Mouse (Mus musculus) ZHBTc4 (cell line): Measurements from ENCODE around the gene Agpat1.

Source experiments
- DNase-seq: peaks from one replicate; pipeline ENCODE4 v3.0.0-alpha.2; 2011; ENCODE audit warnings: low read depth, low spot score

Agpat1 gene

DNA sequence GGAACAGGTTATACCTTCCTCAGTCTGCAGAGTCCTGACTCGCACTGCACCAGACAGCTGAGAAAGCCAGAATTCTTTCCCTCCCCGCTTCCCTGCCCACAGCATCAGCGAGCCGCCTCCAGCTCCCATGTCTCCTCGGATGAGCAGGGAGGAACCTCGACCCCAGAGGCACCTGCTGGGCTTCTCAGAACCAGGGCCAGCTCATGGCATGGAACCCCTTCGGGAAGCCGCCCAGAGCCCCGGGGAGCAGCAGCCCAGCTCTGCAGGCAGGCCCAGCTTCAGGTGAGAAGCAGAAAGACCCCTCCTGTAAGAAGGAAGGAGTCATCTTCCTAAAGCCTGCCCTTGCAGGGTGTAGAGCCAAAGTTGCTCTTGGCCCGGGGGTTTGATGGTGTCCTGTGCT is 48.5 kb downstream of the Agpat1 start:
- no peak for DNase-seq

DNA sequence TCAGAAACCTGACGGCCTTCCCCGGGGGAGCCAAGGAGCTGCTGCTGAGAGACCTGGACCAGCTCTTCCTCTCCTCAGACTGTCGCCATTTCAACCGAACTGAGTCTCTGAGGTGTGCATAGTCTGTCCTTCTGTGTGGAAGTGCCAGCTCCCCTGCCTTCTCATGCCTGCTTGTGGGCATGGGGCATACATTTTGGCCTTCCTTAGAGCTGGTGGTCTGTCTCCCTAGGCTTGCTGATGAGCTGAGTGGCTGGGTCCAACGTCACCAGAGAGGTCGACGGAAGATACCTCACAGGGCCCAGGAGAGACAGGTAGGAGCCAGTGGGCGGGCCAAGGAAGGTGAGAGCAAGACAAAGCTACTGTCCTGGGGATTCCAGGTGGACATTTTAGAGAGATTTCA is 48.9 kb downstream of the Agpat1 start:
- DNase-seq = no peak

DNA sequence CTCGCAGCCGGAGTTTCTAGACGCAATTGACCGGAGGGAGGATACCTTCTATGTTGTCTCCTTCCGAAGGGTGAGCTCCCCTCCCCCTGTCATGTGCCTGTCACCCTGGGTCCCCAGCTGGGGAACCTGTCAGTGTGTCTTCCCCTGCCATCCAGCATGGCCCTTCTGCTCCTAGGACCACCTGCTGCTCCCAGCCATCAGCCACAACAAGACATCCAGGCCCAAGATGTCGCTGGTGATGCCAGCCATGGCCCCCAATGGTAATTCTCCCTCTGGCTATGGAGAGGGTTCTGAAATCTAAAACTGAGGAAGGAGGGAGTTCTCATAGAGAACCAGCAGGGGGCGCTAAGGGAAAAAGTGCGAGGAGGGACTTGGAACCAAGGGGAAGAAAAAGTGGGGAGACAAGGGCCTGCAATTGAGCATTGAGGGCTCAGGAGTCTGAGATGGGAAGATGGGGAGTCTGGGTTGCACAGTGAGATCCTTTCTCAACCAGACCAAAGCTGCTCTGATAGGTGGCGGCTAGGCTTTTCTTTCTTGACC is 49.8 kb downstream of the Agpat1 start:
- peak; percentile 72 for DNase-seq

DNA sequence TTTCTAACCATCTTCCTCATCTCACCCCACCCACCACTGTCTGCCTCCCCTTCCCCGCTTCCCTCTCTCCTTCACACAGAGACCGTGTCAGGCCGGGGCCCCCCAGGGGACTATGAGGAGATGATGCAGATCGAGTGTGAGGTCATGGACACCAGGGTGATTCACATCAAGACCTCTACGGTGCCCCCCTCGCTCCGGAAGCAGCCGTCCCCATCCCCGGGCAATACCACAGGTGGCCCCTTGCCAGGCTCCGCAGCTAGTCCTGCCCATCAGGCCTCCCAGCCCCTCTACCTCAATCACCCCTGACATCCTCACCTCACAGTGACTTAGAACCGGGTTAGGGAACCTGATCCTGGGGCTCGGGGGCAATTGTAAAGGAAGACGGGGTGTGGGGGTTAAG is 50.3 kb downstream of the Agpat1 start:
- DNase-seq = no peak

DNA sequence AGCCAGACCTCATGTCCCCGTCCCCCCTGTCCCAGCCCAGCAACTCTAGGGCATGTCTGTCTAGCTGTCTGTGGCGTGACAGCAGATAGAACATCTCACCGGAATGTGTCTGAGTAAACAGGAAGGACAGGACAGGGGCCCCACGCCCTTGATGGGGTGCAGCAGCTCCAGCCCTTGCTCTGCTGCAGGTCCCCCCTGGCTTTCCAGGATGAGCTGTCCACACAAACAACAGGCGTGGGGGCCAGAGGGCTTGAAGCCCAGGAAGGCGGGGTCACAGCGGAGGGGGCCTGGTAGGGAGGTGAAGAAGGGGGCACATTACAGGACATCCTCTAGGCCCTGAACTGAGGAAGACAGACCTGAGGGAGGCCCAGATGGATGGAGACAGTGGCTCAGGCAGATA is 51.1 kb downstream of the Agpat1 start:
- no peak for DNase-seq

DNA sequence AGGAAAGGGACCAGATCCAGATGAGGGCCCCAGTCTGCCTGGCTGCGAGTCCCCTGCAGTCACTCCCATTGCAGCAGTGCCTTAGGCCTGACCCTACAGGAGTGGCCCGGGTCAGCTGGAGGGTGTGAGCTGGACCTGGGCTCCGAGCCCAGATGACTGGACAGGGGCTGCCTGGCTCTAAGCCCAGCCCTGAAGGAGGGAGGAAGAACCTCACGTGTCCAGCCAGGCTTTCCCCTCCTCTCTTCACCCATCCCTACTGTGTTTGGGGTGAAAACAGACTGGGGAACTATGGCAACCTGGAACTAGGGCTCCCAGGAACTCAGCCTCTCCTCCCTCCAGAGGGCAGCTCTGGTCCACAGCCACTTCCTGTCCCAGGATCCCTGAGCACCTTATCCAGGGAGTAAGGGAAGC is 51.5 kb downstream of the Agpat1 start:
- DNase-seq = no peak

DNA sequence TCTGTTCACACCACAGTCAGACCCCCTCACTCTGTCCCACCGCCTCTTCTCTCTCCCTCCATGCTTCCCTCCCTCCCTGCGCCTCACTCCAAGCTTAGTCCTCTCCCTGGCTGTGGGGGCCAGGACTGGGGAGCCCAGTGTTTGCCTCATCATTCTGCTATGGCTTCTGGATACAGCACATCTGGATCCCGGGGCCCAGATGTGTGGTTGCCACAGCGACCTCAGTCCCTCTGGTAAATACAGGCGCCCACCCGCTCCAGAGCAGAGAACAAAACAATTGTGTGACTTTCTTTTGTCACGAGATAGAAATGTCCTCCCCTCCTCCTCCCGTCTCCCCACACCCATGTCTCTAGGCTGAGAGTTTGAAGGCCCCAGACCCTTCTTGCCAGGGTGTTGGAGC is 52.6 kb downstream of the Agpat1 start:
- no peak for DNase-seq

DNA sequence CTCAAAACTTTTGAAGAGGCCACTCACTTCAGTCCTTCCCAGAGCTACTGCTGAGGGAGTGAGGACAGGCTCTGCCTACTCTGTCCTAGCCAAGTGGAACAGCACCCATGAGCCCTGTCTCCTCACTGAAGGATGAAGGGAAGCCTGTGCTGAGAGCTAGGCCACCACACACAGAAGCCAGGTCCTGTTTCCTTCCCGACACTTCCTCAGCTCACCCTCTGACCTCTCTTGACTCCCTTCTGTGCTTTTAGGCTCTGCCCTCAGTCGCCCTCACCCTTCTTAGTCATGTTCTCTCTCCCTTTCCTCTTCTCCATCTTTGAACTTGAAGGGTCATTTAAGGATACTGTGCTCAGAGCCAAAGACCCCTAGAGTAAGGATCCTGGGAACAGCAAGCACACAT is 53.2 kb downstream of the Agpat1 start:
- DNase-seq = no peak

DNA sequence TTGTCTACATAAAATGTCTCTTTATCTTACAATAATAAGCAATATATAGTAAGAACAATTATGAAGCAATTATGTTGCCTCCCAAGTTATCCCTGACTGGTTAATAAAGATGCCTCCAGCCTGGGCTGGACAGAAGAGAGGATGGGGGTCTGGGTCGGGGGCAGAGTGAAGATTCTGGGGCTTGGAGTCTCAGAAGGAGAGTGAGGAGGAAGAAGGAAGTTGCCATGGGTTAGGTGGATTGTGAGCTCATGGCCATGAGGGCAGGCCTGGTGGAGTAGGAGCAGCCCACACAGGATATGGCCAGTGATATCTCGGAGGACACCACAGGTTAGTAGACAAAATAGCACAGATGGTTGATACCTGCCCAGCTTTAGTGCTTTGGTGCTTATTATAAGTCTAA is 54.1 kb downstream of the Agpat1 start:
- no peak for DNase-seq

DNA sequence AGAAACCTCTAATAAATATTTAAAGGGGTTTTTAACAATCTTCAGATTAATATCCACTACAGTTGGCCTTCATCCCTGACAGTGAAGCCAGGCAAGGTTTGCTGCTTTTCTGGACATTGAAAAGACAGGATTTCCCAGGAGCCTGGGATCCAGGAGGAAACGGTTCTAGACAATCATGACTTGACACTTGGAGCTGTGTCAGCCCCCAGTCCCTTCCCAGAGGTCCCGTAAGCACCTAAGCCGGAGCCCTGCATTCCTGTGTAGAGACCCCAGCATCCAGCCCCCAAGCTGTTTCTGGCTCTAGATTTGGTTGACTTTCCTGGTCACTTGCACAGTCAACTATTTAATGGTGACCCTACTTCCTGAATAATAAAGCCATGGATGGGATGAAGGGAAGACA is 54.5 kb downstream of the Agpat1 start:
- no peak for DNase-seq

DNA sequence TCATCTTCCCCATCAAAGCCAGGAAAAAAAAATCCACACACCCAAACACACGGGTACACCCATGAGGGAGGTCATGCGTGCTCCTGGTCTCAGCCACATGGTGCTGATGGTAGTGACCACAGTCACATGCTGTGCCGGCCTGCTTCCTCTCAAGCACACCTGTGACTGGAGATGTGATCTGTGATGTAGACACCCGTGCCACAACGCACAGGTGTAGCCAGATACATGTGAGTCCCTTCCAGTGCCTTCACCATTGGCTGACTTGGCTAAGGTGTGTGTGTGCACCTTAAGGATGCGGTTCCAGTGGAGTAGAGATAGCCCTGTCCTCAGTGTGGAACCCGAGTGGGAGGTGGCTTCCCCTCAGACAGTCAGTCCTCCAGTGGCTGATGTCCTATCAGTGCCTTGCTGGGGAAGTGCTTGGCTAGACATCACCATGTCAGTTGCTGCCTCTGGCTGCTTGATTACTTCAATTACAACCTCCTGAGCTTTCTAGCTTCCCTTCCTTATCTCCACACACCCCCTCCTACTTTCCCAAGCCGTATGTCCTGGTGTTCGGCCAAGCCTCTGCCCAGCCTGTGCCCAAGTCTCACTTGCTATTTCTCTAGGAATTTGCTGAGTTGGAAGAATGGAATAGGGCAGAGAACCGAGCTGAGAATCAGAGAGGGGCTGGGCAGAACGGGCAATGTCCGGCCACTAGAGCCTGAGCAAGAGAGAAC is 55.3 kb downstream of the Agpat1 start:
- no peak for DNase-seq

DNA sequence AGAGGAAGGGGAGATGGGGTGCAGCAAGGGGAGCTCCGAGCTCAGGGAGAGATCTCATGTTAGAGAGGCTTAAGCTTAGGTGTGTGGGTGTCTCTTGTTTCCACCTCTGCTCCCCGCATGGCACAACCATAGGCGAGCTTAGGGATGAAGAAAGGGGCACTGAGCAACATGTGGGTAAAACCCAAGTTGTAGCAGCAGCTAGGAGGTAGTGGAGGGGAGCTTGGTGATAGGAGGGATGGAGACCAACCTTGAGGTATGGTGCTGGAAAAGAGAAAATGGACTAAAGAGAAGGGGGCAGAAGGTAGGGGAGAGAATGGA is 55.8 kb downstream of the Agpat1 start:
- DNase-seq = no peak

DNA sequence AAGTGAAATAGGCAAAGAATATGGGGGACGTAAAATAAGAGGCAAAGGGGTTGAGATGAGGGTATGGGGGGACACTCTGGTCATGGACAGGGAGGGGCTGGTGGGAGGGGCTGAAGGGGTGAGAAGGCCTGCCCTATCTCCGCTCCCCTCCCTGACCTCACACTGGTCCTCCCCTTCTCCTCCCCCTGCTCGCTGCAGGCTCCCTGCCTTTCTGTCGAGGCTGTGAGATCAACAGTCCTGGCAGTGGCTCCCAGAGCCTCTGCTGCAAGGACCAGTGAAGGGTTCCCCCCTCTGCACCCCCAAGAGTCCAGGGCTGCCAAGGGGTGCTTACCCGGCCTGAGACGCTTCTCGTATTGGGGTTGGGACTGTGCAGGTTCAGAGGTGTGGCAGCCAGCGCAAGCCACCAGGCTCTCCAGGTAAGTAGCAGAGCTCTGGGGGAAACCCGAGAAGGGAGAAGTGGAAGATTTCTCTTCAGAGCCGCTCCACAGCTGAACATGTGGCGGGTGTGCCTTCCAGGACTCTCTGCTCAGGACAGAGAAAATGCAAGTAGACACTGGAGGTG is 56.3 kb downstream of the Agpat1 start:
- DNase-seq = no peak

DNA sequence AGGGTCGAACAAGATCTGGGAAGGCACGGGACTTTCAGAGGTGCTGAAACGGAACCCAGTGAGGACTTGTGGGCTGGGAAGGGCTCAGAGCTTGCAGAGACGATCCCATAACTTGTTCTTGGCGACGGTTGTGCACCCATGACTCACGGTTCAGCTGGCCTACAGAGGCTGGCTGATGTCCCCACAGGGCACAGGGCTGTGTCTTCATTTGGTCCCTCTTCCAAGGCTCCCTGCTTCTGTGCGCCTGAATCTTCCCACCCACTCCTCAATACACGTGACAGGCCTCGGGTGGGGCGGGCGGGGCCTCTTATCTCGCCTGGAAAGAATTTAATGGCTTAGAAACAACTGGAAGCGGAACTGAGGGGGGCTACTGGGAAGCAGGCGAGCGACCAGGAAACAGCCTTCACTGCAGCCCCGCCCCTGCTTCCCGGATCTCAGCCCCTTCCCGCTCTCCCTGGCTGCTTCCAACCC is 57.1 kb downstream of the Agpat1 start:
- DNase-seq = peak; percentile 61

DNA sequence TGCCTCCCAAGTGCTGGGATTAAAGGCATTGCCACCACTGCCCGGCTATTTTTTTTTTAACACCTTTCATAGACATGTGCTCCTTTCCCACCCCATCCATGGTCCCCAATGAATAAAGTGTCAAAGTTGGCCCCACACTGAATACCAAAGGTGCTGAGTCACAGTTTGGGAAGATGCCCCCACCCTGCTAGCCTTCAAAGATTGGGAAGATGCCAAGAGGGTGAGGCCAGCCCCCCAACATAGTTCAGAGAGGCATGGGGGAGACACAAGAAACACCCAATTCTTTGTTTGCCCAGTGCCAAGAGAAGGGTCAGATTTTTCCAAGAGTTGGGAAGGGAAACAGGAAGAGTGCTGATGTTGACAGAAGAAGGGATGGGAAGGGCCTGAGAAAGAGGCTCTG is 58.4 kb downstream of the Agpat1 start:
- no peak for DNase-seq

DNA sequence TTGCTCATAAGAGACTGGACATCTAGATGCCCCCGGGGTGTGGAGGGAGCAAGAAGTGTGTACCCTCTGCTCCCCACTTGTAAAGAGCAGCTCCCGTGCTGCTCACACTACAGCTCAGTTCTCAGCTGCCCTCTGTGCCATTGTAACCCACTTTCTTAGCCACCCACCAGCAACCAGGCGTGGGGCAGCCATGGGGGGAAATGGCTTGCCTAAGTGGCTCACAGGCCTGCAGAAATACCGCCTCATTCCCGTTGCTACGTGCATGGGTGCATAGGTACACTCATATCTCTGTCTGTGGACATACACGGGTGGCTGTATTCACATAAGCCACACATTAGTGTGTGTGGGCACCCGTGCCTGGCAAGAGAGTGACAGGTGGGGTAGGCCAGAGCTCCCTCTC is 58.9 kb downstream of the Agpat1 start:
- DNase-seq = no peak
